Mouse (Mus musculus) liver, adult 2 months (tissue): ENCODE data around the gene Serf2.
"Not testable (repeated sequence)": the region's sequence is repeated elsewhere in the genome, so short reads cannot be mapped to it uniquely, and the experiment has no call there.

Experiments
- CTCF ChIP-seq: fragments of 200-500 bp; IDR thresholded peaks from 2 replicates; pipeline ENCODE4 v1.5.1; 2011; ENCODE audit warnings: low read depth, low read length, control low read depth
- POLR2A ChIP-seq: fragments of 200-500 bp; IDR thresholded peaks from 2 replicates; pipeline ENCODE4 v1.6.1; 2011; ENCODE audit warnings: low read length, control low read depth; ENCODE audit not compliant: insufficient read depth; ENCODE audit errors: extremely low read depth

GRCm38 (mm10) chr2:121505942-121506882, 57.2 kb downstream of the Serf2 start, which contains the start of the genes Mfap1a and Wdr76:
- TF ChIP-seq POLR2A: peak; percentile 87
- not testable (repeated sequence) for TF ChIP-seq CTCF
